Mouse (Mus musculus) midbrain, embryonic 13.5 days (tissue): ENCODE results near the gene Ppp1r9b. TPM values are rescaled to one million over a fixed set of nuclear protein-coding genes. Genes with fewer than 3 reads are reported as not detected.

ENCODE experiments used
- ATAC-seq: fragments of 200-750 bp; cut with Nextera tagmentation; 2 replicates; pipeline ENCODE4 v1.8.0; 2017; ENCODE audit warnings: mild to moderate bottlenecking, moderate TSS enrichment, moderate library complexity
- H3K27ac ChIP-seq: fragments of 300-500 bp; sonication (generic); 2 replicates; pipeline ENCODE4 v1.5.1; 2015; ENCODE audit warnings: inconsistent platforms, mild to moderate bottlenecking, moderate library complexity
- H3K27me3 ChIP-seq: fragments of 300-500 bp; sonication (generic); 2 replicates; pipeline ENCODE4 v1.6.1; 2015; ENCODE audit warnings: mild to moderate bottlenecking, inconsistent platforms
- H3K36me3 ChIP-seq: fragments of 300-500 bp; sonication (generic); 2 replicates; pipeline ENCODE4 v1.6.1; 2015; ENCODE audit warnings: mild to moderate bottlenecking, inconsistent platforms
- H3K4me1 ChIP-seq: fragments of 300-500 bp; sonication (generic); replicated peaks from 2 replicates; pipeline ENCODE4 v1.6.1; 2015; ENCODE audit warnings: inconsistent platforms
- H3K4me2 ChIP-seq: fragments of 300-500 bp; sonication (generic); replicated peaks from 2 replicates; pipeline ENCODE4 v1.6.1; 2015; ENCODE audit warnings: moderate library complexity, mild to moderate bottlenecking, inconsistent platforms
- H3K4me3 ChIP-seq: fragments of 300-500 bp; sonication (generic); replicated peaks from 2 replicates; pipeline ENCODE4 v1.5.1; 2015; ENCODE audit warnings: mild to moderate bottlenecking, inconsistent platforms
- H3K9ac ChIP-seq: fragments of 300-500 bp; sonication (generic); replicated peaks from 2 replicates; pipeline ENCODE4 v1.6.1; 2015; ENCODE audit warnings: mild to moderate bottlenecking, inconsistent platforms
- H3K9me3 ChIP-seq: fragments of 300-500 bp; sonication (generic); 2 replicates; pipeline ENCODE4 v1.6.1; 2016; ENCODE audit warnings: mild to moderate bottlenecking, inconsistent platforms
- WGBS: fragments of 180-500 bp; shearing (Covaris S2); methylation state at CpG from one replicate; pipeline ENCODE4 v1.1.7; 2015; 5-methylcytosine and 5-hydroxymethylcytosine counted together
- polyA plus RNA-seq: library from polyadenylated mRNA; unstranded; fragments of >200 nt; fragmentation: Nextera tagmentation; extraction: Ambion mirVana; gene quantifications from 2 replicates; pipeline ENCODE4 v1.2.1, GENCODE M21; 2015

The Ppp1r9b gene
- polyA plus RNA-seq, 1 experiment from 2014 or later: 17.8 TPM

DNA sequence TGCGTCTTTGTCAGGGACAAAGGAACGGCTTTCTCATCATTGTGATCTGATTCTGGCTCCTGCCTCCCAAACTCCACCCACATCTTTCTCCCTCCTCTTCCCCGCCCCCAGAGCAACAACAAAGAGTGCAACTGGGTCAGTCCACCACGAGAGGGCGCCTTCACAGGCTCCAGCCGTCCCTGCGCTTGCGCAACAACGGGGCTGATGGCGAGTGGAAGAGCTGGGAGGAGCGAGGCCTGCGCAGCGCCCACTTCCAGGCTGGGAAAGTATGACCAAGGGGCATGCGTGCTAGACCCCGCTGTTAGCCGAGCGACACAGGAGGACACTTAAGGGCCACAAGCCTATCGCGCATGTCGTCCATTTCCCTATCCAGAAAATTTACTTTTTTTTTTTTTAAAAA is 11.9 kb upstream of the Ppp1r9b start:
- Histone ChIP-seq H3K9ac (peak overlapping the region; percentile 53), H3K4me2 (peak overlapping the region; percentile 44), H3K9me3 (no peaks in the 10 kb centered on the region), H3K4me3 (peak overlapping the region; percentile 23), H3K4me1 (peaks cover 13% of the 10 kb centered on the region), H3K27me3 (no peaks in the 10 kb centered on the region), H3K27ac (peak overlapping the region; percentile 88), H3K36me3 (no peaks in the 10 kb centered on the region)
- peak; percentile 97 for ATAC-seq
- WGBS: under 1% methylated on average over 20 of the region's 20 CpGs

- H3K4me3 ChIP-seq: peak overlapping the region; percentile 23
- H3K9ac ChIP-seq: no peak overlapping the region; the same call in 1 of the 2 replicates
- no peaks in the 10 kb centered on the region for H3K27me3 ChIP-seq
- H3K4me2 ChIP-seq: peak overlapping the region; percentile 44
- H3K27ac ChIP-seq: 0 out of 2 replicates have a peak overlapping the region, but pooled peaks have one; percentile 44
- ATAC-seq: peak; percentile 41
- peaks cover 13% of the 10 kb centered on the region for H3K4me1 ChIP-seq
- no peaks in the 10 kb centered on the region for H3K9me3 ChIP-seq
- 81% methylated on average over 11 of the region's 11 CpGs for WGBS
- H3K36me3 ChIP-seq: no peaks in the 10 kb centered on the region
Observed at GRCm38 (mm10) chr11:94979462-94980179, 11.2 kb upstream of the Ppp1r9b start.

DNA sequence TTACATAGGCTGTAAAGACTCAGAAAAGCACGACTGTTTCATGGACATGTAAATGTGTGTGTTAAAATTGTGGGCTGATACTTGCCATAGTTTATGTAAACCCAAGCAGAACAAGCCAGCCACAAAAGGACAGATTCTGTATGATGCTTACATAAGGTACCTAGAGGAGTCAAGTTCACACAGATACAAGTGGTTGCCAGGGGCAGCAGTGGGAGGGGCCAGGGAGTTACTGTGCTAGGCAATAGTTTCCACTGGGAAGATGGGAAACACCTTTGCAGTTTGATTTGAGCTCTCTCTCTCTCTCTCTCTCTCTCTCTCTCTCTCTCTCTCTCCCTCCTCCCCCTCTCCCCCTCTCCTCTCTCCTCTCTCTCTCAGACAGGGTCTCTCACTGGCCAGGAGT is 5.7 kb upstream of the Ppp1r9b start:
- peaks cover 15% of the 10 kb centered on the region for H3K4me1 ChIP-seq

DNA sequence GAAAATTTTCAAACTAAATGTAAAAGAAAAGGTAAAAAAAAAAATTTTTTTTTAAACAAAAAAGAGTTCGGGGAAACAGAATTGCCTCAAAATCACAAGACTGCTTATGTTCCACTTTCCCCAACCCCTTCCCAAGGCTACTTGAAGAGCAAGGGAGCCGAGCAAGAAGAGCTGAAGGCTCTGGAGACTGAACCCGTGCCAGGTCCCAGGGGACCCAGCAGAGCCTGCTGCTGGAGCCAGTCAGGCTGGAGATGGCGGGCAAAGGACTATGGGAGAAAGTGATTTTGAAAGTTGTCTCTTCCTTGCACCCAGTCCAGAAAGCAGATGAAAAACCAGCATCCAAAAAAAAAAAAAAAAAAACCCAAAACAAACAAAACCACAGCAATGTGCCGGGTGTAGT is 5.0 kb upstream of the Ppp1r9b start:
- no peaks in the 10 kb centered on the region for H3K9me3 ChIP-seq

More for the DNA sequence above, 5.7 kb upstream of the Ppp1r9b start:
- Histone ChIP-seq H3K36me3 (no peaks in the 10 kb centered on the region), H3K9me3 (no peaks in the 10 kb centered on the region), H3K27ac (no peak overlapping the region), H3K27me3 (no peaks in the 10 kb centered on the region), H3K4me3 (no peak overlapping the region), H3K9ac (no peak overlapping the region), H3K4me2 (no peak overlapping the region)
- ATAC-seq: no peak
- WGBS: 49% methylated on average over 1 of the region's 1 CpGs

DNA sequence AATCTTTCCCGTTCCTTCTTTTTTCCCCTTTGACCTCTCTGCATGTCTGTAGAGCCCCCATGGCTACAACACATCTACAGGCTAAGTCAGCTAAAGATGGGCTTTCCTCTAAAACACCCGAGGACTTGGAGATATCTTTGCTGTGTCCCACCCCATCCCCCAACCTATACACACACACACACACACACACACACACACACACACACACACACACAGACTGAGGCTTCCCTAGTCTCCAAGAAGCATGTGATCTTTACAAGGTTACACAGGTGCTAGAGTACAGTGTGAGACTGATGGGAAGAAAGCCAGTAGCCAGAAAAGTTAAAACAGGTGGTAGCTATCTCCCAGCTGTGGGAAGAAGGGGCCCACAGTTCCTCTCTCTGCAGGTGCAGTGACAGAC is 4.4 kb upstream of the Ppp1r9b start:
- H3K4me3 ChIP-seq: no peak overlapping the region
- no peak for ATAC-seq
- H3K9ac ChIP-seq: no peak overlapping the region
- H3K4me1 ChIP-seq: peaks cover 21% of the 10 kb centered on the region
- H3K27ac ChIP-seq: no peak overlapping the region
- no peaks in the 10 kb centered on the region for H3K36me3 ChIP-seq
- WGBS: 73% methylated on average over 2 of the region's 2 CpGs
- no peak overlapping the region for H3K4me2 ChIP-seq
- no peaks in the 10 kb centered on the region for H3K27me3 ChIP-seq
- H3K9me3 ChIP-seq: no peaks in the 10 kb centered on the region

More for the DNA sequence above, 5.0 kb upstream of the Ppp1r9b start:
- H3K36me3 ChIP-seq: no peaks in the 10 kb centered on the region
- H3K4me1 ChIP-seq: peaks cover 21% of the 10 kb centered on the region
- no peak for ATAC-seq
- H3K27me3 ChIP-seq: no peaks in the 10 kb centered on the region
- no peak overlapping the region for H3K4me2 ChIP-seq
- H3K4me3 ChIP-seq: no peak overlapping the region
- no peak overlapping the region for H3K27ac ChIP-seq
- H3K9ac ChIP-seq: no peak overlapping the region
- WGBS: 77% methylated on average over 5 of the region's 5 CpGs

DNA sequence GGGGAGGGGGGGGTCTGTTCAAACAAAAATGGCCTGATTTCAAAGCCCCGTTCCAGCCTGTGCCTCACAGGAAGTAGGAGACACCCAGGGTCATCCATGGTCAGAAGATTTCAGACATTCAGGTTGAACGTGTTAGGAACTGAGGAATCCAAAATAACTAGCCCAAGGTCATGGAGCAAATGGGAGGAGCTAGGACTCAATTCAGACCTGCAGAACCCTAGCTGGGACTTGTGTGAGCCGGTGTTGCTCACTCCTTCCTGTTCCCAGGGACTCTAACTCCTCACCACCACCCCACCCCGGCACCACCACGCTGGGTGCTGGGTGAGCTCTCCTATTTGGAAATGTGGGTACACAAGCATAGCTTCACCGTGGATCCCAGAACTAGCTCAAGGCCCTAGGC is 3.5 kb upstream of the Ppp1r9b start:
- no peaks in the 10 kb centered on the region for H3K36me3 ChIP-seq
- 44% methylated on average over 6 of the region's 6 CpGs for WGBS
- H3K27me3 ChIP-seq: no peaks in the 10 kb centered on the region
- no peaks in the 10 kb centered on the region for H3K9me3 ChIP-seq
- H3K4me1 ChIP-seq: peaks cover 26% of the 10 kb centered on the region
- no peak overlapping the region for H3K27ac ChIP-seq
- no peak overlapping the region for H3K4me3 ChIP-seq
- H3K4me2 ChIP-seq: no peak overlapping the region
- no peak for ATAC-seq
- H3K9ac ChIP-seq: no peak overlapping the region

DNA sequence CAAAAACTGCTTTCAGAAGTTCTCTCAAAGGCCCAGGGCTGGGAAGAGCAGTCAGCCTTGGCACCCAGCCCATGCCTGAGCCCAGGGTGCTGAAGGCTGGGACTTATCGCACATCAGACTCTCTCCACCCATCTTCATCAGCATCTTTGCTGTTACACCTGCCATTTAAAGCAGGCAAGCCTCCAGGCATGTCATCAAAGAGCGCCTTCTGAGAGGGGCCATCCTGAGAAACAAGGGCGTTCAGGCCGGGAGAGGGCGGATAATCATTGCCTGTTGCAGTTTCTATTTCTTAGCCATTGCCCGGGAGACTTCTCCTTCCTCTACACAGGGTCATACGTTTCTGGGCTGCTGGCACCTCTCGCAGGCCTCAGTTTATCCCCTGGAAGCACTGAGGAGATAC is 3.0 kb upstream of the Ppp1r9b start:
- 77% methylated on average over 8 of the region's 8 CpGs for WGBS
- Histone ChIP-seq H3K27me3 (no peaks in the 10 kb centered on the region), H3K4me2 (no peak overlapping the region), H3K36me3 (no peaks in the 10 kb centered on the region), H3K4me3 (no peak overlapping the region), H3K4me1 (peaks cover 31% of the 10 kb centered on the region), H3K9ac (no peak overlapping the region), H3K27ac (no peak overlapping the region), H3K9me3 (no peaks in the 10 kb centered on the region)
- ATAC-seq: no peak

- H3K27me3 ChIP-seq: no peaks in the 10 kb centered on the region
- peak overlapping the region; percentile 95 for H3K27ac ChIP-seq
- peak overlapping the region; percentile 72 for H3K9ac ChIP-seq
- ATAC-seq: no peak
- peaks cover 42% of the 10 kb centered on the region for H3K4me1 ChIP-seq
- 21% methylated on average over 10 of the region's 10 CpGs for WGBS
- peak overlapping the region; percentile 99 for H3K4me2 ChIP-seq
- H3K4me3 ChIP-seq: peak overlapping the region; percentile 87
- H3K9me3 ChIP-seq: no peaks in the 10 kb centered on the region
- H3K36me3 ChIP-seq: no peaks in the 10 kb centered on the region
Observed at GRCm38 (mm10) chr11:94988780-94989561, 1.9 kb upstream of the Ppp1r9b start.

DNA sequence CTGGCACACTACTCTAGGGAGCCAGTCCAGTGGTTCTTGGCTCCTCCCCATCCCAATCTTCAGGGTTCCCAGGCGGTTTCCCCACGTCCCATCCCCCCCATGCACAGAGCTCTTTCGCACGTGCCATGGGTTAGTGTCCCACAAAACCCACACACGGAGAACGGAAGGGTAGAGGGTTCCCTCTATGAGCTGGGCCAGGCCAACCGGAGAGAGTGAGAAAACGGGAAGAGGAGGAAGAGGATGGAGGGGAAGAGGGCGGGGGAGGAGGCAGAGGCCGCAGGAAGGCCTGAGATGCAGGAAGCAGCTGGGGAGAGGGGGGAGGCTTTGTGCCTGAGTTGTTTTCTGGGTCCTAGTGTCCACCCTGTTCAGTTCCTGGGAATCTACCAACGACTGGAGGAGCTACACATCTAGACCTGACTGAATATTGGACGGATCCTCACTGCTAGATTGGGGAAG is 1.2 kb upstream of the Ppp1r9b start:
- under 1% methylated on average over 12 of the region's 12 CpGs for WGBS
- Histone ChIP-seq H3K9me3 (no peaks in the 10 kb centered on the region), H3K9ac (peak overlapping the region; percentile 72), H3K27me3 (no peaks in the 10 kb centered on the region), H3K4me2 (peak overlapping the region; percentile 99), H3K27ac (peak overlapping the region; percentile 95), H3K4me1 (peaks cover 48% of the 10 kb centered on the region), H3K4me3 (peak overlapping the region; percentile 87), H3K36me3 (0 out of 2 replicates have a peak, but pooled peaks cover 2% of the 10 kb centered on the region)
- ATAC-seq: peak; percentile 66

- WGBS: 41% methylated on average over 6 of the region's 6 CpGs
- Histone ChIP-seq H3K9me3 (no peaks in the 10 kb centered on the region), H3K4me3 (peak overlapping the region; percentile 87), H3K27ac (peak overlapping the region; percentile 95), H3K4me2 (peak overlapping the region; percentile 99), H3K9ac (peak overlapping the region; percentile 98), H3K36me3 (0 out of 2 replicates have a peak, but pooled peaks cover 7% of the 10 kb centered on the region), H3K27me3 (no peaks in the 10 kb centered on the region), H3K4me1 (peaks cover 55% of the 10 kb centered on the region)
- no peak for ATAC-seq
Observed at GRCm38 (mm10) chr11:94990102-94990748, 610 bp upstream of the Ppp1r9b start.

GRCm38 (mm10) chr11:94991641-94992479 is 1.0 kb downstream of the Ppp1r9b start:
- Histone ChIP-seq H3K9me3 (no peaks in the 10 kb centered on the region), H3K36me3 (peaks cover 23% of the 10 kb centered on the region), H3K4me3 (peak overlapping the region; percentile 87), H3K9ac (peak overlapping the region; percentile 98), H3K27ac (peak overlapping the region; percentile 95), H3K4me1 (peaks cover 69% of the 10 kb centered on the region), H3K27me3 (no peaks in the 10 kb centered on the region), H3K4me2 (peak overlapping the region; percentile 99)
- peak; percentile 19 for ATAC-seq
- WGBS: under 1% methylated on average over 99 of the region's 99 CpGs
